Mouse (Mus musculus): ENCODE results near the gene Boll. TPM values are rescaled to one million over a fixed set of nuclear protein-coding genes. Genes with fewer than 3 reads are reported as not detected.

Boll gene
- polyA plus RNA-seq, 1 experiment from 2014 or later, result not detected

DNA sequence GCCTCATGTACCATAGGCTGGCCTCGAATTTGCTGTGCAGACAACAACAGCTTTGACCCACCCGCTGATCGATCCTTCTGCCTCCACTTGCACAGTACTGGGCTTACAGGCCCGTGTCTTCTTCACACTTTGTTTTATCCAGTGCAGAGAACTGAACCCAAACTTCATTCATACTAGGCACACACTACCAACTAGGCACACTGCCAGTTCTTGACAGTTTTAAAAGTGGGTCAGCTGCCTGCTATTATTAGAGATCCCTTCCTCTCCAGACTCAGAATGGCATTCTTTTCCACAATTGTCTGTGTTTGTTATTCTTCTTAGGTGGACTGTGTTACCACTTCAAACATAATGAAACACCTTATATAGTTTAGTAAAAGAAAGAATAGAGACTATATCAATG is 141.9 kb downstream of the Boll start:
- peak; percentile 60 for ATAC-seq (replicated peaks; ENCODE audit: insufficient number of reproducible peaks, insufficient read depth, low FRiP score, low read depth)
- H3K4me1 ChIP-seq (replicated peaks), result peaks cover 38% of the 10 kb centered on the region
- WGBS, result 45% methylated on average over 4 of the region's 4 CpGs
- peak overlapping the region; percentile 69 for H3K27ac ChIP-seq
- H3K9ac ChIP-seq, result no peak overlapping the region
- H3K36me3 ChIP-seq, result no peaks in the 10 kb centered on the region
- no peak overlapping the region for H3K4me3 ChIP-seq
- peak overlapping the region; percentile 34 for H3K4me2 ChIP-seq
- H3K27me3 ChIP-seq, result no peaks in the 10 kb centered on the region
- H3K9me3 ChIP-seq (replicated peaks), result no peaks in the 10 kb centered on the region

DNA sequence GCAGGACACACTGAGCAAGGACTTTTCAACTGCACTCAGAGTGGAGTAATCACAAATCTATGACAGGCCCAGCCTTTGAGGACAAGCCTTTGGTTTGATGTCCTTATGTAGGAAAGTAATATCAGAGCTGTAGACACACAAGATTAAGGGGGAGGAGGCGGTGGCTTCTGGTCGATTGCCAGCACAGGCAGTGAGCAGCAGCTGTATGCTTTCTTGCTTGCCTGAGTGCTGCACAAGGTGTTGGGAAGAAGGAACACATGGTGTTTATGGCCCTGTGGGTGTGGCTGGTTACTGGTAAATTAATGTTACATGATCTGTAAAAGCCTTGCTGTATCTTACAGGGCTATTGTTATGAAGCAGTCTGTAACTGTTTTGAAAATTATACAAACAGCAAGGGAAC is 146.1 kb downstream of the Boll start:
- Histone ChIP-seq H3K9me3 (replicated peaks) (no peaks in the 10 kb centered on the region), H3K9ac (no peak overlapping the region), H3K4me3 (no peak overlapping the region), H3K36me3 (no peaks in the 10 kb centered on the region), H3K27ac (peak overlapping the region; percentile 3; the same call in 1 of the 2 replicates), H3K4me2 (no peak overlapping the region), H3K4me1 (replicated peaks) (peaks cover 28% of the 10 kb centered on the region), H3K27me3 (no peaks in the 10 kb centered on the region)
- 26% methylated on average over 2 of the region's 2 CpGs for WGBS
- no peak for ATAC-seq (replicated peaks; ENCODE audit: insufficient number of reproducible peaks, insufficient read depth, low FRiP score, low read depth)

DNA sequence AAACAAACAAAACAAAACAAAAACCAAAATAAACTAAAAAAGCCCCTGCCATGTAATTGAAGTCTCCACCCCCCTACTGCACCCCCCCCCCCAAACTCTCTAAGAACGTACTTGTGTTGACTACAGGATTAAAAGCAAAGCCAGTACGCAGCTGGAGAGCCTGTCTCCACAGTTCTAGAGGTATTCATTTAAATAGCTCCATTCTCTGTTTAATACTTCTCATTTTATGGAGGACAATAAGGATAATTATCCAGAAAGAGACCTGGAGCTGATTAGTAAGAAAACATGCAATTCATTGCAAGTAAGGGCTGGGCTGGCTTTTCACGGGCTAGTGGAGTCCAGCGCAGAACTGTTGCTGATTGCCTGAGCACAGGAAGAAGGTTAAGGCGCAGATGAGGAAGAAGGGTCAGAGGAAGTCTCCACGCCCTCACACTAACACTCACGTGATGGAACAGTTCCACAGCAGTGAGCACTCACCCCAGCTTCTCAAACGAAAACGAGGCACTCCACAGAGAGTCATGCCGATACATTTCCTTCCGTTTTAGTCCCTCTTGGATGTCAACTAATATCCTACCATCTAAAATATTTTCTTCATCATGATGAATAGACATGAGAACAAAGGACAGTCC is 148.0 kb downstream of the Boll start:
- WGBS, result 70% methylated on average over 11 of the region's 11 CpGs
- Histone ChIP-seq H3K4me1 (replicated peaks) (peaks cover 17% of the 10 kb centered on the region), H3K4me3 (no peak overlapping the region), H3K27ac (no peak overlapping the region; the same call in 1 of the 2 replicates), H3K27me3 (no peaks in the 10 kb centered on the region), H3K9me3 (replicated peaks) (no peaks in the 10 kb centered on the region), H3K36me3 (no peaks in the 10 kb centered on the region), H3K9ac (no peak overlapping the region), H3K4me2 (no peak overlapping the region)
- no peak for ATAC-seq (replicated peaks; ENCODE audit: insufficient number of reproducible peaks, insufficient read depth, low FRiP score, low read depth)

DNA sequence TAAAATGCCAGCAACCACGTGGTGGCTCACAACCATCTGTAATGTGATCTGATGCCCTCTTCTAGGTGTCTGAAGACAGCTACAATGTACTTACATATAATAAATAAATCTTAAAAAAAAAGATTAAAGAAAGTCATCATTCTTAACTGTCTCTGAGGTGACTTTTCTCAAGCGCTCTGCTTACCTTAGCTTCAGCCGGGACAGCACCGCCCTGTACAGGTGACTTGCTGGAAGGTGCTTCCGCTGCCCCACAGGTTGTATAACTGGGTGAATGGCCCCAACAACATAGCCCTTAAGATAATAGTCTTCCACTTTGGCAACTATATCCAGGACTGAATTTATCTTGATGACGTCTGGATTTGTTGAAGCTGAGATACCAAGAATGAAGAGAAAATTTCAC is 149.3 kb downstream of the Boll start:
- no peak overlapping the region for H3K4me3 ChIP-seq
- H3K9me3 ChIP-seq (replicated peaks), result no peaks in the 10 kb centered on the region
- no peaks in the 10 kb centered on the region for H3K36me3 ChIP-seq
- H3K27ac ChIP-seq, result no peak overlapping the region
- H3K9ac ChIP-seq, result no peak overlapping the region
- no peak for ATAC-seq (replicated peaks; ENCODE audit: insufficient number of reproducible peaks, insufficient read depth, low FRiP score, low read depth)
- H3K4me1 ChIP-seq (replicated peaks), result peaks cover 24% of the 10 kb centered on the region
- H3K27me3 ChIP-seq, result no peaks in the 10 kb centered on the region
- H3K4me2 ChIP-seq, result no peak overlapping the region
- 84% methylated on average over 6 of the region's 6 CpGs for WGBS

DNA sequence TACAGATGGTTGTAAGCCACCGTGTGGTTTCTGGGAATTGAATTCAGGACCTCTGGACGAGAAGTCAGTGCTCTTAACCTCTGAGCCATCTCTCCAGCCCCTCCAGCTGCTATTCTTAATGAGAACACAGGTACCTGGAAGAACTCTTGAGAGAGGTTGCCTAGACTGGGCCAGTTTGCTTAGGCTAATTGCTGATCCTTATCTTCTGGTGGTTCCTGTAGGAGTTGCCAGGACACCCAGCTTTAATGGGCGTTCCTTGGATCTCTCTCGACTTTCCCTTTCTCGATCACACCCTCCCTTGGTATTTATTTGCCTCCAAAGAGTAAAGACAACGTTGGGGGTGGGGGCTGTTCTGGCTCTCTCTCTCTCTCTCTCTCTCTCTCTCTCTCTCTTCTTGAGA is 149.8 kb downstream of the Boll start:
- H3K4me1 ChIP-seq (replicated peaks), result peaks cover 29% of the 10 kb centered on the region
- no peak overlapping the region for H3K4me3 ChIP-seq
- no peaks in the 10 kb centered on the region for H3K9me3 ChIP-seq (replicated peaks)
- ATAC-seq (replicated peaks; ENCODE audit: insufficient number of reproducible peaks, insufficient read depth, low FRiP score, low read depth), result no peak
- WGBS, result 56% methylated on average over 6 of the region's 6 CpGs
- H3K36me3 ChIP-seq, result no peaks in the 10 kb centered on the region
- no peak overlapping the region for H3K27ac ChIP-seq
- H3K4me2 ChIP-seq, result no peak overlapping the region
- H3K27me3 ChIP-seq, result no peaks in the 10 kb centered on the region
- no peak overlapping the region for H3K9ac ChIP-seq

DNA sequence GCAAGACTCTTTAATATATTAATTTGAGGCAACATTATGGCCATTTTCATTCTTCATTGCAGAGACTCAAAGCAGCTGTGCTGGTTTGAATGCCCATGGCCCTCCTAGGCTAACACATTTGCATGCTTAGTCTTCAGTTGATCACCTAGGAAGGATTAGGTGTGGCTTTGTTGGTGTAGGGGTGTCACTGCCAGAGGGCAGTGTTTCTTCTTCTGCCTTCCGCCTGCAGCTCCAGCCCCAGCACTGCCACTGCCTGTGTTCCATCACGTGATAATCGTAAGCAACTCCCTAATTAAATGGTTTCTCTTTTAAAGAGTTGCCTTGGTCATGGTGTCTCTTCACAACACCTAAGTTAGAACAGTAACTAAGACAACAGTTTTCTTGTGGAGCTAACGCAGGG is 150.5 kb downstream of the Boll start:
- Histone ChIP-seq H3K4me2 (no peak overlapping the region), H3K4me1 (replicated peaks) (peaks cover 34% of the 10 kb centered on the region), H3K4me3 (no peak overlapping the region), H3K36me3 (no peaks in the 10 kb centered on the region), H3K9me3 (replicated peaks) (no peaks in the 10 kb centered on the region), H3K9ac (no peak overlapping the region), H3K27ac (no peak overlapping the region), H3K27me3 (no peaks in the 10 kb centered on the region)
- WGBS, result 81% methylated on average over 4 of the region's 4 CpGs
- no peak for ATAC-seq (replicated peaks; ENCODE audit: insufficient number of reproducible peaks, insufficient read depth, low FRiP score, low read depth)

DNA sequence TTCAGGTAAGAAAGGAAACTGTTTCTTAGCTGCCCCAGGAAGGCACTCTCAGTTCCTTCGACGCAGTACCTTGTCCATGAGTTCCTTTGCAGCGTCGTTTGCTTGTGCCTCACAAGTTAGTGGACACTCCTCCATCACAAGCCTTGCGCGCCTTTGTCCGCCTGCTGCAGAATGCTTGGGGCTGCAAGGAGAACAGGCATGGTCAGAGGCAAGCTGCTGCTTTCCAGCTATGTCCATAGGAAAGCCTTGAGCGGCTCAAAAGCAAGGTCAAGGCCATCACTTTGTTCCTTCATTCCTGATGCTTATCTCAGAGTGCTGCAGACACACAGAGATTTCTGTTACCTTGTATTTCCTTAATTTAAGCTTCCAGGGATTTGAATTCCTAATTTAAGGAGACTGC is 152.2 kb downstream of the Boll start:
- Histone ChIP-seq H3K36me3 (no peaks in the 10 kb centered on the region), H3K27me3 (no peaks in the 10 kb centered on the region), H3K4me2 (no peak overlapping the region), H3K9me3 (replicated peaks) (no peaks in the 10 kb centered on the region), H3K27ac (no peak overlapping the region), H3K4me1 (replicated peaks) (peaks cover 29% of the 10 kb centered on the region), H3K4me3 (no peak overlapping the region), H3K9ac (no peak overlapping the region)
- 83% methylated on average over 8 of the region's 8 CpGs for WGBS
- ATAC-seq (replicated peaks; ENCODE audit: insufficient number of reproducible peaks, insufficient read depth, low FRiP score, low read depth), result no peak

DNA sequence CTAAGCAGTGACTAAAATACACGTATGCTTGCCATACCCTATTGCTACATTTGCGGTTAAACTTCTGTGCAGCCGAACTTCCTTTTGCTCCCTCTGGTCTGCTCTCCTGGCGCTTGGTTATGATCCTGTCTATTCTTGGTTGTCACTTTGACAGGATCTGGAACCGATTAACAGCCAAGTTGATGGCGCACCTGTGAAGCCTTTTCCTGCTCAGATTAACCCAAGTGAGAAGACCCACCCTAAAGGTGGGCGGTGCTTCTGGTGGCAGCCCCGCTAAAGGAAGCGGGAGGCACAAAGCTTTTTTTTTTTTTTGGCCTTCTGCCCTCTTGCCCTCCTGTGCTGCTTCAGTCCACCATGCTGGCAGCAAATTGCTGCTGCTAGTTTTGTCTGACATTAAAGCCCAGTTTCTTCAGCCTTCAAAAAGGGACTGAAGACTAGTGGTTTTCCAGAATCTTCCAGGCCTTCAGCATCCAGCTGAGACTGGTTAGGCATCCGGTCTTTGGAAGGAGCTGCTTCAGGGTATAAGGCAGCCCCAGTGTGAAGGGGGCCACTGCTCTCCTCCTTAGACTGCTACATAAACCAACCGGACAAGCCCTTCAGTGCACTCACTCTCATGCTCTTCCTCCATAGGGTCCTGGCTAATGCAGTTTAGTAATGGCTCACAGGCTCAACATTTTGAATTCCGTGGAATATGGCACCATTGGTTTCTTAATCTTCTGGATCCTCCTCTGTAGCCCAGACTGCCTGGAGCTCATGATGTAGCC is 152.9 kb downstream of the Boll start:
- Histone ChIP-seq H3K4me2 (peak overlapping the region; percentile 45), H3K36me3 (no peaks in the 10 kb centered on the region)
- ATAC-seq (replicated peaks; ENCODE audit: insufficient number of reproducible peaks, insufficient read depth, low FRiP score, low read depth), result no peak

DNA sequence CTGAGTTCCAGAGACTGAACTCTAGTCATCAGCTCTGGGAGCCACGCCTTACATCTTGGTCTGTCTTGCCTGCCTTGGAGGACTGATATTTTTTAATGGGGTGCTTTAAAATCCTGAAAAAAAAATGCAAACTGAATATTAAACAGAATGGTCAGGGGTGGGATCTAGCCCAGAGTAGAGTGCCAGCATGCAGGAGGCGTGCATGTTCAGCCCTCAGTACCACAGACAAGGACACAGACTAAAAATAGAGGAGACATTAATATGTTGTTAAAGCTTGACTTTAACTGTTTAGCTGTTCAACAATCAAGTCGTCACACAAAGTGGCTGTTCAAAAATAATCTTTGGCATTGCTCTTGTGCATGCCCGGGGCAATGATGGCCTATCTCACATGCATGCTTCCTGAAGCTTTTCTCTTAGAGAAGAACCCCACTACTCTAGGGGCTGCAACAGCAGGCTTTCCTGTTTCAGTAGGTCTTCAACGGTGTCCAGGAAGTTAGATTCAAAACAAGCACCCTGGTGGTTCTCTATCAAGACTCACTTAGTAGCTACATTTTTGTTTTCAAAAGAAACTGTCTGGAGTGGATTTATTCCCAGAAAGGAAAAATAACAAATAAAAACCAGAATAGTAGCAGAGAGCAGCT is 154.6 kb downstream of the Boll start:
- H3K36me3 ChIP-seq, result no peaks in the 10 kb centered on the region
- whole genome bisulfite sequencing, result 41% methylated on average over 5 of the region's 5 CpGs
- no peaks in the 10 kb centered on the region for H3K9me3 ChIP-seq (replicated peaks)
- 0 out of 2 replicates have a peak, but pooled peaks have one; percentile 48 for ATAC-seq (replicated peaks; ENCODE audit: insufficient number of reproducible peaks, insufficient read depth, low FRiP score, low read depth)
- H3K9ac ChIP-seq, result no peak overlapping the region
- H3K27me3 ChIP-seq, result no peaks in the 10 kb centered on the region
- 0 out of 2 replicates have a peak overlapping the region, but pooled peaks have one; percentile 3 for H3K4me2 ChIP-seq
- H3K4me1 ChIP-seq (replicated peaks), result peaks cover 27% of the 10 kb centered on the region
- H3K4me3 ChIP-seq, result no peak overlapping the region
- H3K27ac ChIP-seq, result peak overlapping the region; percentile 83

More for the DNA sequence above, 152.9 kb downstream of the Boll start:
- H3K9me3 ChIP-seq (replicated peaks), result no peaks in the 10 kb centered on the region
- no peak overlapping the region for H3K9ac ChIP-seq
- H3K4me1 ChIP-seq (replicated peaks), result peaks cover 27% of the 10 kb centered on the region
- H3K4me3 ChIP-seq, result no peak overlapping the region
- peak overlapping the region; percentile 15; the same call in 1 of the 2 replicates for H3K27ac ChIP-seq
- no peaks in the 10 kb centered on the region for H3K27me3 ChIP-seq
- 46% methylated on average over 12 of the region's 12 CpGs for WGBS

DNA sequence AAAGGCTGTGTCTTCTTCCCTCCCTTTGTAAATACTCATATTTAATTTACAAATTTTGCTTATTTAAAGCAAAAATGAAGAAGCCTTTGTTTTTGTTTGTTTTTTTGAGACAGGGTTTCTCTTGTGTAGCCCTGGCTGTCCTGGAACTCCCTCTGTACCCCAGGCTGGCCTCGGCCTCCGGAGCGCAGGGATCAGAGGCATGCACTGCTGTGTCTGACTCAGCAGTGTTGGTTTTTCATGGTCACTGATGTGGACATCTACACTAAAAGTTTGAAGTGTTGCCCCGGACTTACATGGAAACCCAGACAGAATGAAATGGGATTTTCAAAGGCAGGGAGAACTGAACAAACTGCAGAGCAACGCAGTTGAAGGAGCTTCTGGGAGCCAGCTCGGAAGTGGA is 155.7 kb downstream of the Boll start:
- H3K27ac ChIP-seq, result no peak overlapping the region
- peaks cover 27% of the 10 kb centered on the region for H3K4me1 ChIP-seq (replicated peaks)
- H3K9ac ChIP-seq, result no peak overlapping the region
- WGBS, result 92% methylated on average over 6 of the region's 6 CpGs
- no peak overlapping the region for H3K4me3 ChIP-seq
- H3K9me3 ChIP-seq (replicated peaks), result no peaks in the 10 kb centered on the region
- H3K27me3 ChIP-seq, result no peaks in the 10 kb centered on the region
- no peak for ATAC-seq (replicated peaks; ENCODE audit: insufficient number of reproducible peaks, insufficient read depth, low FRiP score, low read depth)
- no peak overlapping the region for H3K4me2 ChIP-seq
- H3K36me3 ChIP-seq, result no peaks in the 10 kb centered on the region

DNA sequence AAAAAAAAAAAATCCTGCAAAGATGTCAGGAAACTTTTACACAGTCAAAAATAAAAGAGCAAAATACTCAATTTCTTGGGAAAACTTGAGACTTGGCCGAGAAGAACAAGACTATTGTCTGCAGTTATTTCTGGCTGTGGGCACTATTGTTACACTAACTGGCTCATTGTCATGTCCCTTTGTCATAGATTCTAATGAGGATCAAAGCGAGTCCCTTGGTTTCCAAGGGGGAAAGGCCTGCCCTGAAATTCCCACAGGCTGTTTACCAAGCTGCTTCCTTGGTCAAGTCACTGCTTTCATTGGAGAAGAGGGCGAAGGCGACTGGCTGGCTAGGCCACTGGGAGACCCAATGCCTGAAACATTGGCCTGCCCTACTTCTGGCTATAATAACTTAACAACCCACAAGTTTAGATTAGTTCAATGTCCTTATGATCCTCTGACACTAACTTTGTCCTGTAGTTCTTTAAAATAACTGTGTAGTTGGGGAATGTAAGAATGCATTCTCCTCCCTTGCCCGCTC is 157.4 kb downstream of the Boll start:
- H3K36me3 ChIP-seq, result no peaks in the 10 kb centered on the region
- H3K4me3 ChIP-seq, result no peak overlapping the region
- no peak overlapping the region for H3K4me2 ChIP-seq
- ATAC-seq (replicated peaks; ENCODE audit: insufficient number of reproducible peaks, insufficient read depth, low FRiP score, low read depth), result no peak
- H3K9me3 ChIP-seq (replicated peaks), result no peaks in the 10 kb centered on the region
- H3K27ac ChIP-seq, result no peak overlapping the region
- 73% methylated on average over 5 of the region's 5 CpGs for WGBS
- H3K27me3 ChIP-seq, result no peaks in the 10 kb centered on the region
- H3K9ac ChIP-seq, result no peak overlapping the region
- peaks cover 43% of the 10 kb centered on the region for H3K4me1 ChIP-seq (replicated peaks)

Data from heart, embryonic 15.5 days (tissue).